24 mouse cellular contexts compared by ENCODE assay signal in genomic region chr10:102389223-102389622, GRCm38 (mm10).
A peak's percentile ranks its signal among the peaks of the same experiment; 100 is the strongest.
DNase-seq lines count a peak whose midpoint lies in the region; ATAC-seq lines count a peak whose summit lies in the region.
"Had no signal": no experiment of that assay in that cellular context is flagged by ENCODE, and none has a peak within 500 bp of the region (broad histone marks: within the 10 kb centered on the region; RNA-seq: fewer than 3 reads in every experiment).

No protein-coding gene starts in this region.

- ATAC-seq in hematopoietic stem cell, adult 5-6 weeks (replicated peaks in 1 of 2; ENCODE audit: insufficient read depth in 1 of 2, low FRiP score in 2 of 2, low TSS enrichment in 1 of 2, low read depth in 1 of 2, poor library complexity in 2 of 2, severe bottlenecking in 2 of 2), result peak; percentile 88 to 91
- no peak for ATAC-seq in forebrain, embryonic 16.5 days
- ATAC-seq: CD4-positive, CD25-positive, alpha-beta regulatory T cell, adult 4 months; forebrain, embryonic 14.5 days; hindbrain, embryonic 16.5 days; Patski had no signal

- no peak overlapping the region for H3K4me2 ChIP-seq in forebrain, embryonic 16.5 days (ENCODE audit: low read length)
- H3K4me2 ChIP-seq: embryonic facial prominence, embryonic 12.5 days; embryonic facial prominence, embryonic 15.5 days; heart, embryonic 11.5 days; hindbrain, embryonic 13.5 days had no signal

- DNase-seq in 416B (ENCODE audit: low read depth), result peak; percentile 28
- peak; percentile 35 for DNase-seq in MEL-GATA-1-ER (ENCODE audit: extremely low read depth, low read depth)
- peak; percentile 1 for DNase-seq in splenic B cell, adult 2 months (ENCODE audit: low read depth, low spot score)
- no peak for DNase-seq in retina, embryonic 14.5 days (ENCODE audit: low spot score)
- DNase-seq in right cerebral cortex, adult 2 months (ENCODE audit: low spot score in 2 of 2), result no peak
- DNase-seq: adrenal gland, postnatal 10 days; adrenal gland, postnatal 36 days; cerebellum, adult 18-20 months; cerebellum, adult 9-10 months; cerebellum, postnatal 14 days; gastrocnemius, postnatal 10 days; gastrocnemius, postnatal 36 days; heart, adult 11 months had no signal

- H3K9ac ChIP-seq in forebrain, embryonic 16.5 days (replicated peaks; ENCODE audit: low read depth, low read length), result no peak overlapping the region
- H3K9ac ChIP-seq: embryonic facial prominence, embryonic 12.5 days; embryonic facial prominence, embryonic 15.5 days; hindbrain, embryonic 13.5 days had no signal

- no peaks in the 10 kb centered on the region for H3K36me3 ChIP-seq in splenic B cell, adult 2 months (ENCODE audit: control insufficient read depth, insufficient read depth, low read length, poor library complexity, severe bottlenecking)
- H3K36me3 ChIP-seq in forebrain, embryonic 16.5 days (ENCODE audit: control insufficient read depth, insufficient read depth), result no peaks in the 10 kb centered on the region
- H3K36me3 ChIP-seq: embryonic facial prominence, embryonic 12.5 days; embryonic facial prominence, embryonic 15.5 days; hindbrain, embryonic 10.5 days; hindbrain, embryonic 13.5 days had no signal

- H3K9me3 ChIP-seq in forebrain, embryonic 16.5 days (ENCODE audit: control insufficient read depth, low read length), result no peaks in the 10 kb centered on the region
- H3K9me3 ChIP-seq: embryonic facial prominence, embryonic 12.5 days; embryonic facial prominence, embryonic 15.5 days; hindbrain, embryonic 10.5 days; hindbrain, embryonic 13.5 days had no signal

- H3K4me1 ChIP-seq in forebrain, embryonic 16.5 days (replicated peaks; ENCODE audit: control insufficient read depth, insufficient read depth, low read length), result no peaks in the 10 kb centered on the region
- H3K4me1 ChIP-seq: embryonic facial prominence, embryonic 12.5 days; embryonic facial prominence, embryonic 15.5 days; hindbrain, embryonic 10.5 days; hindbrain, embryonic 13.5 days had no signal

- WGBS in forebrain, embryonic 16.5 days, result 91% methylated on average over 1 of the region's 1 CpGs

- H3K27ac ChIP-seq in forebrain, embryonic 16.5 days (ENCODE audit: low read length), result no peak overlapping the region
- H3K27ac ChIP-seq: embryonic facial prominence, embryonic 12.5 days; embryonic facial prominence, embryonic 15.5 days; hindbrain, embryonic 10.5 days; hindbrain, embryonic 13.5 days had no signal

- H3K4me3 ChIP-seq in forebrain, embryonic 16.5 days (replicated peaks; ENCODE audit: low read length), result no peak overlapping the region
- H3K4me3 ChIP-seq: embryonic facial prominence, embryonic 12.5 days; embryonic facial prominence, embryonic 15.5 days; hindbrain, embryonic 10.5 days; hindbrain, embryonic 13.5 days had no signal

- no peaks in the 10 kb centered on the region for H3K27me3 ChIP-seq in splenic B cell, adult 2 months (ENCODE audit: control insufficient read depth, insufficient read depth, low read length, poor library complexity, severe bottlenecking)
- H3K27me3 ChIP-seq in forebrain, embryonic 16.5 days (replicated peaks; ENCODE audit: control insufficient read depth, insufficient read depth, low read length), result no peaks in the 10 kb centered on the region
- H3K27me3 ChIP-seq: embryonic facial prominence, embryonic 12.5 days; embryonic facial prominence, embryonic 15.5 days; hindbrain, embryonic 13.5 days had no signal

Comparison
In these comparisons a context has a peak if more than half of its experiments do, and no peak if none do; other contexts are left out.
1. DNase-seq: peak in 416B (single experiment), MEL-GATA-1-ER (single experiment) and splenic B cell, adult 2 months (single experiment); none in retina, embryonic 14.5 days (single experiment) and right cerebral cortex, adult 2 months (0 of 2).